Mouse (Mus musculus) CD4-positive, CD25-positive, alpha-beta regulatory T cell, adult 9 weeks (primary cell): ENCODE results near the gene Grm7. TPM values are rescaled to one million over a fixed set of nuclear protein-coding genes. Genes with fewer than 3 reads are reported as not detected.

Experiments used
- polyA plus RNA-seq: library from polyadenylated mRNA; unstranded; fragments of 100-300 nt; shearing (Covaris generic); gene quantifications from one replicate; pipeline ENCODE4 v1.2.1, GENCODE M21; 2017

The Grm7 gene
- not detected for polyA plus RNA-seq

GRCm38 (mm10) chr6:110645411-110646361, at the start of gene Grm7:
TSS of gene Grm7 (plus strand) at chr6:110645581.

